Mouse (Mus musculus): ENCODE results near the gene Ccl9.

DNA sequence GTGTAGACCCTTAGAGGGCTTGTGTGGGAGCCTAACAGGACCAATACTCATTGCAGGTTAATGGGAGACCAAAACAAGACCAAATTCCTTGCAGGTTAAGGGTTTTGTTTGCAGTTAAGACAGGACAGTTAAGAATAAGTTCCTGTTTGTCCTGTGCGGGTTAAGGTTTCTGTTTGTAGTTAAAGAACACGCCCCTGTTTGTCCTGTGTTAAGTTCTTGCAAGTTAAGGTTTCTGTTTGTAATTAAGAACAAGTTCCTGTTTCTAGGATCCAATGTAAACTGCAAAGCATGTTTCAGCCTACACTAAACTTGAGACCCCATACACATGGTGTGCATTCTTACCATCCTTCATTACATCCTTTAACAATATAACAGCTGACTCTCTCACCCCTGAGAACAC lies 8.2 kb downstream of the Ccl9 start:
- no peak for TF ChIP-seq CTCF (IDR thresholded peaks at IDR 0.05; ENCODE audit: low read depth, low read length)
- no peak for TF ChIP-seq TAL1 (conservative IDR thresholded peaks at IDR 0.05; ENCODE audit: low read depth, low read length)
- TF ChIP-seq GATA1 (IDR thresholded peaks at IDR 0.05; ENCODE audit: borderline replicate concordance, low read length): no peak
